Mouse (Mus musculus): ENCODE measurements around the gene Timm10. TPM values are rescaled to one million over a fixed set of nuclear protein-coding genes. Genes with fewer than 3 reads are reported as not detected.

Gene Timm10
- polyA plus RNA-seq, 1 experiment from 2014 or later: 43.1 TPM

GRCm38 (mm10) chr2:84861430-84861829, 34.6 kb downstream of the Timm10 start:
- Histone ChIP-seq H3K4me1 (replicated peaks; ENCODE audit: control insufficient read depth, insufficient read depth, low read length) (peaks cover 3% of the 10 kb centered on the region; the same call in 1 of the 2 replicates), H3K27me3 (ENCODE audit: control insufficient read depth, insufficient read depth, low read length) (peaks cover 5% of the 10 kb centered on the region), H3K9ac (ENCODE audit: low read depth, low read length) (no peak overlapping the region), H3K4me2 (replicated peaks; ENCODE audit: low read depth, low read length) (no peak overlapping the region), H3K36me3 (ENCODE audit: control insufficient read depth, insufficient read depth, low read length) (no peaks in the 10 kb centered on the region), H3K9me3 (ENCODE audit: control insufficient read depth, low read length) (no peaks in the 10 kb centered on the region), H3K27ac (ENCODE audit: low read depth, low read length) (no peak overlapping the region), H3K4me3 (ENCODE audit: low read depth, low read length) (no peak overlapping the region)
- DNase-seq (ENCODE audit: low spot score) (no peak), ATAC-seq (ENCODE audit: low FRiP score) (no peak)
- 76% methylated on average over 3 of the region's 3 CpGs for WGBS

- H3K9ac ChIP-seq (ENCODE audit: low read depth, low read length): no peak overlapping the region
- peaks cover 11% of the 10 kb centered on the region for H3K27me3 ChIP-seq (ENCODE audit: control insufficient read depth, insufficient read depth, low read length)
- DNase-seq (ENCODE audit: low spot score) (no peak), ATAC-seq (ENCODE audit: low FRiP score) (no peak)
- WGBS: 83% methylated on average over 3 of the region's 3 CpGs
- H3K9me3 ChIP-seq (ENCODE audit: control insufficient read depth, low read length): no peaks in the 10 kb centered on the region
- H3K4me2 ChIP-seq (replicated peaks; ENCODE audit: low read depth, low read length): no peak overlapping the region
- no peaks in the 10 kb centered on the region for H3K36me3 ChIP-seq (ENCODE audit: control insufficient read depth, insufficient read depth, low read length)
- H3K27ac ChIP-seq (ENCODE audit: low read depth, low read length): no peak overlapping the region
- peaks cover 4% of the 10 kb centered on the region; the same call in 1 of the 2 replicates for H3K4me1 ChIP-seq (replicated peaks; ENCODE audit: control insufficient read depth, insufficient read depth, low read length)
- no peak overlapping the region for H3K4me3 ChIP-seq (ENCODE audit: low read depth, low read length)
Observed at GRCm38 (mm10) chr2:84862231-84862630, 35.4 kb downstream of the Timm10 start.

GRCm38 (mm10) chr2:84865616-84866571, 39.1 kb downstream of the Timm10 start:
- peak overlapping the region; percentile 47; the same call in 1 of the 2 replicates for H3K9ac ChIP-seq (ENCODE audit: low read depth, low read length)
- WGBS: under 1% methylated on average over 46 of the region's 47 CpGs
- H3K27ac ChIP-seq (ENCODE audit: low read depth, low read length): no peak overlapping the region
- no peaks in the 10 kb centered on the region for H3K9me3 ChIP-seq (ENCODE audit: control insufficient read depth, low read length)
- H3K4me1 ChIP-seq (replicated peaks; ENCODE audit: control insufficient read depth, insufficient read depth, low read length): peaks cover 4% of the 10 kb centered on the region; the same call in 1 of the 2 replicates
- peak overlapping the region; percentile 86 for H3K4me2 ChIP-seq (replicated peaks; ENCODE audit: low read depth, low read length)
- H3K36me3 ChIP-seq (ENCODE audit: control insufficient read depth, insufficient read depth, low read length): no peaks in the 10 kb centered on the region
- peak overlapping the region; percentile 34 for H3K4me3 ChIP-seq (ENCODE audit: low read depth, low read length)
- DNase-seq (ENCODE audit: low spot score) (peak; percentile 82), ATAC-seq (ENCODE audit: low FRiP score) (peak; percentile 74)
- peaks cover 34% of the 10 kb centered on the region for H3K27me3 ChIP-seq (ENCODE audit: control insufficient read depth, insufficient read depth, low read length)

DNA sequence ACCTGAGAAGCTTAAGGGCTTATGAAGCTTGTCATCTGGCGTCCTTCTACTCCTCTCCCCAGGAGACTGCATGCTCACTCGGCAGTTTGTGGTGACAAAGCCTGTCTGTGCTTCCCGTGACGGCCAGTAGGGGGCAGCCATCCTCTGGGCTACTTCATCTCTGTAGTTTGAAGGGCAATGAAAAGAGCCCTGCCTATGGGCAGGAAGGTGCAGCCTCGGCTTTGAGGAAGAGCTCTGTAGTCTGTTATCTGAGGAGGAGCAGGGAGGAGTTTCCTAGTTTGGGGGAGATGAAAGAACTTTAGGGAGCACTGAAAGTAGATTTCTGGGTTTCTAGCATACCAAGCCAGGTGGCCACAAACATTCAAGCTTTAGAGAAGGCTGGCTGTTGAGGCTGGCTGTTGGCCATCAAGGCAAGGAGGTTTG, 41.7 kb downstream of the Timm10 start:
- WGBS: 9% methylated on average over 5 of the region's 5 CpGs
- no peaks in the 10 kb centered on the region for H3K9me3 ChIP-seq (ENCODE audit: control insufficient read depth, low read length)
- ATAC-seq (ENCODE audit: low FRiP score) (no peak), DNase-seq (ENCODE audit: low spot score) (peak; percentile 77)
- peaks cover 15% of the 10 kb centered on the region for H3K4me1 ChIP-seq (replicated peaks; ENCODE audit: control insufficient read depth, insufficient read depth, low read length)
- no peak overlapping the region for H3K27ac ChIP-seq (ENCODE audit: low read depth, low read length)
- no peak overlapping the region for H3K4me3 ChIP-seq (ENCODE audit: low read depth, low read length)
- no peaks in the 10 kb centered on the region for H3K36me3 ChIP-seq (ENCODE audit: control insufficient read depth, insufficient read depth, low read length)
- H3K4me2 ChIP-seq (replicated peaks; ENCODE audit: low read depth, low read length): no peak overlapping the region
- H3K9ac ChIP-seq (ENCODE audit: low read depth, low read length): no peak overlapping the region
- H3K27me3 ChIP-seq (ENCODE audit: control insufficient read depth, insufficient read depth, low read length): peaks cover 60% of the 10 kb centered on the region

GRCm38 (mm10) chr2:84868977-84869376, 42.2 kb downstream of the Timm10 start:
- peaks cover 65% of the 10 kb centered on the region for H3K27me3 ChIP-seq (ENCODE audit: control insufficient read depth, insufficient read depth, low read length)
- 72% methylated on average over 2 of the region's 2 CpGs for WGBS
- no peak overlapping the region for H3K4me2 ChIP-seq (replicated peaks; ENCODE audit: low read depth, low read length)
- H3K9ac ChIP-seq (ENCODE audit: low read depth, low read length): no peak overlapping the region
- H3K9me3 ChIP-seq (ENCODE audit: control insufficient read depth, low read length): no peaks in the 10 kb centered on the region
- peaks cover 15% of the 10 kb centered on the region for H3K4me1 ChIP-seq (replicated peaks; ENCODE audit: control insufficient read depth, insufficient read depth, low read length)
- H3K36me3 ChIP-seq (ENCODE audit: control insufficient read depth, insufficient read depth, low read length): no peaks in the 10 kb centered on the region
- ATAC-seq (ENCODE audit: low FRiP score) (no peak), DNase-seq (ENCODE audit: low spot score) (no peak)
- H3K4me3 ChIP-seq (ENCODE audit: low read depth, low read length): no peak overlapping the region
- H3K27ac ChIP-seq (ENCODE audit: low read depth, low read length): no peak overlapping the region

DNA sequence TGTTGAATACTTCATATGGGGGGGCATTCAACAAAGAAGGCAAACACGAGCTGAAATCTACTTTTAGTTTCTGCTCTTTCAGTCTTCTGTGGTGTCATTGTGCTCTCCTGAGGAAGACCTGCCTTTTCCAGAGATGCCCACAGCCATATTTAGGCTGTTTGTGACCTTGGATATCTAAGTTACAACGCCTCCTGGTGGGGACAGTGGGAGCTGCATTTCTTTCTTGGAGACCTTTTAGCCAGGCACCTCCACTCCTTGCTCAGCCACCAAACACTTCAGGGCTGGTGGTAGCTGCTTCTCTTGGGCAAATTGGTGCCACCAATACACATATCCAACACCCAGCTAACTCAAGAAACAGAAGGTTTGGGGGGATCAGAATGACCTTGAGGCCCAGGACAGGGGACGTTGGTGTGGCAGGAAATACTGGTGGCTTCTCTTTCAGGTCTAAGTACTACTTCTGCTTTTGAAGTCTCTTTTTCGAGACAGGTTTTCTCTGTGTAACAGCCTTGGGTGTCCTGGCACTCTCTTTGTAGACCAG, 43.9 kb downstream of the Timm10 start:
- no peak overlapping the region for H3K4me3 ChIP-seq (ENCODE audit: low read depth, low read length)
- no peak overlapping the region for H3K9ac ChIP-seq (ENCODE audit: low read depth, low read length)
- no peak overlapping the region for H3K4me2 ChIP-seq (replicated peaks; ENCODE audit: low read depth, low read length)
- H3K9me3 ChIP-seq (ENCODE audit: control insufficient read depth, low read length): no peaks in the 10 kb centered on the region
- H3K27me3 ChIP-seq (ENCODE audit: control insufficient read depth, insufficient read depth, low read length): peaks cover 77% of the 10 kb centered on the region
- WGBS: 75% methylated on average over 4 of the region's 4 CpGs
- ATAC-seq (ENCODE audit: low FRiP score) (no peak), DNase-seq (ENCODE audit: low spot score) (no peak)
- H3K4me1 ChIP-seq (replicated peaks; ENCODE audit: control insufficient read depth, insufficient read depth, low read length): peaks cover 15% of the 10 kb centered on the region
- H3K27ac ChIP-seq (ENCODE audit: low read depth, low read length): no peak overlapping the region
- H3K36me3 ChIP-seq (ENCODE audit: control insufficient read depth, insufficient read depth, low read length): no peaks in the 10 kb centered on the region

DNA sequence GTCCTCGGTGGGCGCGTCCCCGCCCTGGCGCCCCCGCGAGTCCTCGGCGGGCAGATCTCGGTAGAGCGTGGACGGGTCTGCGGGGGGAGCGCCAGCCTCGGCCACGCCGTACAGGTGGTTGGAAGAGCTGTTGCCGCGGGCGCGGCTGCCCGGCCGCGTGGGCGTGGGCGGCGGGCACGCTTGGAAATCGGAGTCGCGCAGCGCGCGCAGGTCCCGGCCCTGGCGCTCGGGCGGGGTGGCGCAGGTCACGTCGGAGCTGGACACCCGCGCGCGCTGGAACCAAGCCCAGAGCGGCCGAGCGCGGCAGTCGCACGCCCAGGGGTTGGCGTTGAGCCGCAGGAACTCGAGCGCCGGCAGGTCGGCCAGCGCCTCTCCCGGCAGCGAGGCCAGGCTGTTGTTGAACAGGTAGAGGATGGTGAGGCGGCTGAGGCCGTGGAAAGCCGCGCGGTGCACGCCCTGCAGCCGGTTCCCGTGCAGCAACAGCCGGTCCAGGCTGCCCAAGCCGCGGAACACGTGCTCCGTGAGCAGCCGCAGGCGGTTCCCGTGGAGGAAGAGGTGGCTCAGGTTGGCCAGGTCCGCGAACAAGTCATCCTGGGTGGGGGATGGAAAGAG, 45.4 kb downstream of the Timm10 start:
- H3K4me2 ChIP-seq (replicated peaks; ENCODE audit: low read depth, low read length): peak overlapping the region; percentile 72
- H3K27me3 ChIP-seq (ENCODE audit: control insufficient read depth, insufficient read depth, low read length): peaks cover 66% of the 10 kb centered on the region
- H3K9me3 ChIP-seq (ENCODE audit: control insufficient read depth, low read length): no peaks in the 10 kb centered on the region
- ATAC-seq (ENCODE audit: low FRiP score): peak; percentile 26; the same call in 1 of the 2 replicates
- H3K9ac ChIP-seq (ENCODE audit: low read depth, low read length): no peak overlapping the region; the same call in 1 of the 2 replicates
- H3K36me3 ChIP-seq (ENCODE audit: control insufficient read depth, insufficient read depth, low read length): no peaks in the 10 kb centered on the region
- 1% methylated on average over 54 of the region's 78 CpGs for WGBS
- peaks cover 10% of the 10 kb centered on the region for H3K4me1 ChIP-seq (replicated peaks; ENCODE audit: control insufficient read depth, insufficient read depth, low read length)
- peak overlapping the region; percentile 35 for H3K4me3 ChIP-seq (ENCODE audit: low read depth, low read length)
- DNase-seq (ENCODE audit: low spot score): peak; percentile 57
- no peak overlapping the region for H3K27ac ChIP-seq (ENCODE audit: low read depth, low read length)

GRCm38 (mm10) chr2:84875842-84876241, 49.0 kb downstream of the Timm10 start:
- 48% methylated on average over 6 of the region's 6 CpGs for WGBS
- Histone ChIP-seq H3K36me3 (ENCODE audit: control insufficient read depth, insufficient read depth, low read length) (no peaks in the 10 kb centered on the region), H3K4me1 (replicated peaks; ENCODE audit: control insufficient read depth, insufficient read depth, low read length) (peaks cover 10% of the 10 kb centered on the region), H3K4me2 (replicated peaks; ENCODE audit: low read depth, low read length) (no peak overlapping the region), H3K27me3 (ENCODE audit: control insufficient read depth, insufficient read depth, low read length) (peaks cover 43% of the 10 kb centered on the region), H3K9me3 (ENCODE audit: control insufficient read depth, low read length) (no peaks in the 10 kb centered on the region), H3K9ac (ENCODE audit: low read depth, low read length) (no peak overlapping the region), H3K4me3 (ENCODE audit: low read depth, low read length) (no peak overlapping the region), H3K27ac (ENCODE audit: low read depth, low read length) (no peak overlapping the region)
- DNase-seq (ENCODE audit: low spot score) (no peak), ATAC-seq (ENCODE audit: low FRiP score) (no peak)
